Mouse (Mus musculus) B cell, adult (primary cell): ENCODE data around the gene Ccdc30. TPM values are rescaled to one million over a fixed set of nuclear protein-coding genes. Genes with fewer than 3 reads are reported as not detected.

ENCODE experiments used
- total RNA-seq: library from RNA; stranded (reverse); gene quantifications from 4 replicates; pipeline ENCODE4 v1.2.4, GENCODE M21; 2023; ENCODE audit not compliant: inconsistent age

The Ccdc30 gene
- total RNA-seq, result 0.63 to 1.2 TPM (median 0.74 TPM) in 3 of 4 replicates, not detected in the other

GRCm38 (mm10) chr4:119415072-119415753, at the start of gene Ccdc30:
Ccdc30 (minus strand) TSS chr4:119415521.

GRCm38 (mm10) chr4:119422294-119422964, 7.1 kb upstream of the Ccdc30 start, which contains the start of the genes Ppcs and Zmynd12:
Ppcs (minus strand) TSS chr4:119422420.
Zmynd12 (plus strand) TSS chr4:119422814.

GRCm38 (mm10) chr4:119320131-119320830, 95.0 kb downstream of the Ccdc30 start, which contains the start of gene Ppih:
Ppih (minus strand) TSS chr4:119320546.

GRCm38 (mm10) chr4:119294415-119295133, 120.7 kb downstream of the Ccdc30 start, which contains the start of gene Ybx1:
Ybx1 (minus strand) TSS chr4:119294604.

Other genes with a start within 250 kb of the Ccdc30 start
- gene Zfp691, start 241.3 kb downstream of the Ccdc30 start, total RNA-seq, result 8.3 to 13.8 TPM (median 10.6 TPM) in 4 replicates
- 0.74 to 3.5 TPM (median 1.1 TPM) in 4 replicates for gene Ermap, start 225.5 kb downstream of the Ccdc30 start, total RNA-seq
- 22.4 to 25.2 TPM (median 23.2 TPM) in 4 replicates for gene Svbp, start 220.2 kb downstream of the Ccdc30 start, total RNA-seq
- gene Tmem269, start 197.3 kb downstream of the Ccdc30 start, total RNA-seq, result not detected in 4 replicates
- 9.6 to 13.7 TPM (median 11.9 TPM) in 4 replicates for gene AU022252, start 182.8 kb downstream of the Ccdc30 start, total RNA-seq
- 1.3 to 3.6 TPM (median 2.0 TPM) in 4 replicates for gene P3h1, start 182.6 kb downstream of the Ccdc30 start, total RNA-seq
- gene Cldn19, start 160.1 kb downstream of the Ccdc30 start, total RNA-seq, result not detected in 4 replicates
- gene Ybx1, start 120.9 kb downstream of the Ccdc30 start, total RNA-seq, result 409 to 442 TPM (median 426 TPM) in 4 replicates
- gene Ppih, start 95.0 kb downstream of the Ccdc30 start, total RNA-seq, result 25.2 to 29.8 TPM (median 27.0 TPM) in 4 replicates
- gene Ppcs, start 6.9 kb upstream of the Ccdc30 start, total RNA-seq, result 8.9 to 12.1 TPM (median 10.3 TPM) in 4 replicates
- gene Zmynd12, start 7.3 kb upstream of the Ccdc30 start, total RNA-seq, result not detected in 4 replicates
- not detected in 4 replicates for gene Rimkla, start 77.1 kb upstream of the Ccdc30 start, total RNA-seq
- 65.1 to 78.9 TPM (median 74.8 TPM) in 4 replicates for gene Foxj3, start 121.5 kb upstream of the Ccdc30 start, total RNA-seq
- gene Frg2f1, start 124.0 kb upstream of the Ccdc30 start, total RNA-seq, result 5.2 to 10.6 TPM (median 8.7 TPM) in 4 replicates
- not detected in 4 replicates for gene Guca2a, start 222.2 kb upstream of the Ccdc30 start, total RNA-seq
- gene Guca2b, start 243.4 kb upstream of the Ccdc30 start, total RNA-seq, result 1.3 to 2.9 TPM (median 2.3 TPM) in 4 replicates